Mouse (Mus musculus): ENCODE measurements around the gene Htr3b. TPM values are rescaled to one million over a fixed set of nuclear protein-coding genes. Genes with fewer than 3 reads are reported as not detected.
A peak's percentile ranks its signal among the peaks of the same experiment; 100 is the strongest.

Htr3b gene
- polyA plus RNA-seq (2014; fragmentation: Nextera tagmentation; extraction: Ambion mirVana), result not detected in 2 replicates

- H3K9me3 ChIP-seq (replicated peaks; ENCODE audit: control insufficient read depth, low read length), result no peaks in the 10 kb centered on the region
- WGBS, result 73% methylated on average over 7 of the region's 7 CpGs
- no peak within 1 kb of the TSS for H3K9ac ChIP-seq (ENCODE audit: low read length)
- peaks cover 10% of the 10 kb centered on the region for H3K27me3 ChIP-seq (replicated peaks; ENCODE audit: control insufficient read depth, insufficient read depth, low read length)
- H3K4me2 ChIP-seq (ENCODE audit: low read length), result no peak within 1 kb of the TSS
- H3K4me1 ChIP-seq (ENCODE audit: control insufficient read depth, insufficient read depth, low read length), result no peaks in the 10 kb centered on the region
- ATAC-seq (no peak), DNase-seq (ENCODE audit: low spot score) (no peak)
- H3K36me3 ChIP-seq (ENCODE audit: control insufficient read depth, insufficient read depth, low read length), result no peaks in the 10 kb centered on the region
- H3K27ac ChIP-seq (ENCODE audit: low read depth, low read length), result no peak within 1 kb of the TSS
- H3K4me3 ChIP-seq (ENCODE audit: low read depth, low read length), result no peak within 1 kb of the TSS
Measured at GRCm38 (mm10) chr9:48964587-48965040, at the start of gene Htr3b. Gene Htr3b, minus strand, starts transcription at chr9:48964990.

- ATAC-seq (no peak), DNase-seq (ENCODE audit: low spot score) (no peak)
- Histone ChIP-seq H3K27ac (ENCODE audit: low read depth, low read length) (no peak overlapping the region), H3K4me1 (ENCODE audit: control insufficient read depth, insufficient read depth, low read length) (no peaks in the 10 kb centered on the region), H3K4me2 (ENCODE audit: low read length) (no peak overlapping the region), H3K27me3 (replicated peaks; ENCODE audit: control insufficient read depth, insufficient read depth, low read length) (no peaks in the 10 kb centered on the region), H3K9me3 (replicated peaks; ENCODE audit: control insufficient read depth, low read length) (no peaks in the 10 kb centered on the region), H3K36me3 (ENCODE audit: control insufficient read depth, insufficient read depth, low read length) (peaks cover 30% of the 10 kb centered on the region), H3K4me3 (ENCODE audit: low read depth, low read length) (no peak overlapping the region), H3K9ac (ENCODE audit: low read length) (no peak overlapping the region)
- 88% methylated on average over 6 of the region's 6 CpGs for WGBS
Measured at GRCm38 (mm10) chr9:48999256-48999655, 34.5 kb upstream of the Htr3b start.

GRCm38 (mm10) chr9:48995735-48996134 lies 30.9 kb upstream of the Htr3b start:
- no peaks in the 10 kb centered on the region for H3K4me1 ChIP-seq (ENCODE audit: control insufficient read depth, insufficient read depth, low read length)
- no peak for ATAC-seq
- H3K4me3 ChIP-seq (ENCODE audit: low read depth, low read length), result no peak overlapping the region
- H3K27me3 ChIP-seq (replicated peaks; ENCODE audit: control insufficient read depth, insufficient read depth, low read length), result no peaks in the 10 kb centered on the region
- H3K4me2 ChIP-seq (ENCODE audit: low read length), result no peak overlapping the region
- H3K9me3 ChIP-seq (replicated peaks; ENCODE audit: control insufficient read depth, low read length), result no peaks in the 10 kb centered on the region
- peaks cover 15% of the 10 kb centered on the region; the same call in 1 of the 2 replicates for H3K36me3 ChIP-seq (ENCODE audit: control insufficient read depth, insufficient read depth, low read length)
- H3K27ac ChIP-seq (ENCODE audit: low read depth, low read length), result no peak overlapping the region
- no peak overlapping the region for H3K9ac ChIP-seq (ENCODE audit: low read length)
- WGBS, result 100% methylated on average over 1 of the region's 1 CpGs
- no peak for DNase-seq (ENCODE audit: low spot score)

GRCm38 (mm10) chr9:48994779-48995178 lies 30.0 kb upstream of the Htr3b start:
- 93% methylated on average over 7 of the region's 7 CpGs for WGBS
- no peak overlapping the region for H3K4me3 ChIP-seq (ENCODE audit: low read depth, low read length)

GRCm38 (mm10) chr9:48991671-48992070 lies 26.9 kb upstream of the Htr3b start:
- no peak overlapping the region for H3K9ac ChIP-seq (ENCODE audit: low read length)
- peaks cover 12% of the 10 kb centered on the region for H3K4me1 ChIP-seq (ENCODE audit: control insufficient read depth, insufficient read depth, low read length)
- no peak overlapping the region for H3K4me2 ChIP-seq (ENCODE audit: low read length)
- no peaks in the 10 kb centered on the region for H3K27me3 ChIP-seq (replicated peaks; ENCODE audit: control insufficient read depth, insufficient read depth, low read length)
- 26% methylated on average over 5 of the region's 5 CpGs for WGBS
- no peaks in the 10 kb centered on the region for H3K9me3 ChIP-seq (replicated peaks; ENCODE audit: control insufficient read depth, low read length)
- no peak for ATAC-seq
- peaks cover 10% of the 10 kb centered on the region; the same call in 1 of the 2 replicates for H3K36me3 ChIP-seq (ENCODE audit: control insufficient read depth, insufficient read depth, low read length)
- DNase-seq (ENCODE audit: low spot score), result no peak
- H3K27ac ChIP-seq (ENCODE audit: low read depth, low read length), result no peak overlapping the region
- H3K4me3 ChIP-seq (ENCODE audit: low read depth, low read length), result no peak overlapping the region

More at GRCm38 (mm10) chr9:48994779-48995178, 30.0 kb upstream of the Htr3b start:
- Histone ChIP-seq H3K27ac (ENCODE audit: low read depth, low read length) (no peak overlapping the region), H3K9ac (ENCODE audit: low read length) (no peak overlapping the region), H3K4me1 (ENCODE audit: control insufficient read depth, insufficient read depth, low read length) (no peaks in the 10 kb centered on the region), H3K9me3 (replicated peaks; ENCODE audit: control insufficient read depth, low read length) (no peaks in the 10 kb centered on the region), H3K27me3 (replicated peaks; ENCODE audit: control insufficient read depth, insufficient read depth, low read length) (no peaks in the 10 kb centered on the region), H3K36me3 (ENCODE audit: control insufficient read depth, insufficient read depth, low read length) (peaks cover 13% of the 10 kb centered on the region; the same call in 1 of the 2 replicates), H3K4me2 (ENCODE audit: low read length) (no peak overlapping the region)
- DNase-seq (ENCODE audit: low spot score), result no peak
- no peak for ATAC-seq

GRCm38 (mm10) chr9:48987201-48988101 lies 22.7 kb upstream of the Htr3b start:
- Histone ChIP-seq H3K27me3 (replicated peaks; ENCODE audit: control insufficient read depth, insufficient read depth, low read length) (no peaks in the 10 kb centered on the region), H3K4me3 (ENCODE audit: low read depth, low read length) (peak overlapping the region; percentile 79), H3K4me2 (ENCODE audit: low read length) (peak overlapping the region; percentile 75), H3K27ac (ENCODE audit: low read depth, low read length) (no peak overlapping the region), H3K36me3 (ENCODE audit: control insufficient read depth, insufficient read depth, low read length) (no peaks in the 10 kb centered on the region), H3K4me1 (ENCODE audit: control insufficient read depth, insufficient read depth, low read length) (peaks cover 16% of the 10 kb centered on the region), H3K9ac (ENCODE audit: low read length) (peak overlapping the region; percentile 30), H3K9me3 (replicated peaks; ENCODE audit: control insufficient read depth, low read length) (no peaks in the 10 kb centered on the region)
- no peak for DNase-seq (ENCODE audit: low spot score)
- no peak for ATAC-seq
- 31% methylated on average over 12 of the region's 12 CpGs for whole genome bisulfite sequencing

- DNase-seq (ENCODE audit: low spot score) (no peak), ATAC-seq (no peak)
- Histone ChIP-seq H3K36me3 (ENCODE audit: control insufficient read depth, insufficient read depth, low read length) (no peaks in the 10 kb centered on the region), H3K27me3 (replicated peaks; ENCODE audit: control insufficient read depth, insufficient read depth, low read length) (no peaks in the 10 kb centered on the region), H3K27ac (ENCODE audit: low read depth, low read length) (no peak overlapping the region), H3K9ac (ENCODE audit: low read length) (peak overlapping the region; percentile 30), H3K9me3 (replicated peaks; ENCODE audit: control insufficient read depth, low read length) (no peaks in the 10 kb centered on the region), H3K4me2 (ENCODE audit: low read length) (peak overlapping the region; percentile 75), H3K4me3 (ENCODE audit: low read depth, low read length) (peak overlapping the region; percentile 79), H3K4me1 (ENCODE audit: control insufficient read depth, insufficient read depth, low read length) (peaks cover 16% of the 10 kb centered on the region)
- 25% methylated on average over 7 of the region's 7 CpGs for WGBS
Measured at GRCm38 (mm10) chr9:48986616-48987141, 21.9 kb upstream of the Htr3b start.

- Histone ChIP-seq H3K36me3 (ENCODE audit: control insufficient read depth, insufficient read depth, low read length) (no peaks in the 10 kb centered on the region), H3K4me1 (ENCODE audit: control insufficient read depth, insufficient read depth, low read length) (peaks cover 16% of the 10 kb centered on the region), H3K9me3 (replicated peaks; ENCODE audit: control insufficient read depth, low read length) (no peaks in the 10 kb centered on the region), H3K4me2 (ENCODE audit: low read length) (peak overlapping the region; percentile 75), H3K9ac (ENCODE audit: low read length) (peak overlapping the region; percentile 81), H3K27me3 (replicated peaks; ENCODE audit: control insufficient read depth, insufficient read depth, low read length) (no peaks in the 10 kb centered on the region), H3K4me3 (ENCODE audit: low read depth, low read length) (peak overlapping the region; percentile 79), H3K27ac (ENCODE audit: low read depth, low read length) (peak overlapping the region; percentile 71; the same call in 1 of the 2 replicates)
- DNase-seq (ENCODE audit: low spot score) (peak; percentile 43), ATAC-seq (no peak)
- under 1% methylated on average over 20 of the region's 20 CpGs for WGBS
Measured at GRCm38 (mm10) chr9:48985708-48986088, 20.9 kb upstream of the Htr3b start.

Measured in forebrain, embryonic 14.5 days (tissue).